Mouse (Mus musculus): ENCODE measurements around the gene Slc19a3. TPM values are rescaled to one million over a fixed set of nuclear protein-coding genes. Genes with fewer than 3 reads are reported as not detected.

The Slc19a3 gene
- not detected in 3 replicates for total RNA-seq (2017)

DNA sequence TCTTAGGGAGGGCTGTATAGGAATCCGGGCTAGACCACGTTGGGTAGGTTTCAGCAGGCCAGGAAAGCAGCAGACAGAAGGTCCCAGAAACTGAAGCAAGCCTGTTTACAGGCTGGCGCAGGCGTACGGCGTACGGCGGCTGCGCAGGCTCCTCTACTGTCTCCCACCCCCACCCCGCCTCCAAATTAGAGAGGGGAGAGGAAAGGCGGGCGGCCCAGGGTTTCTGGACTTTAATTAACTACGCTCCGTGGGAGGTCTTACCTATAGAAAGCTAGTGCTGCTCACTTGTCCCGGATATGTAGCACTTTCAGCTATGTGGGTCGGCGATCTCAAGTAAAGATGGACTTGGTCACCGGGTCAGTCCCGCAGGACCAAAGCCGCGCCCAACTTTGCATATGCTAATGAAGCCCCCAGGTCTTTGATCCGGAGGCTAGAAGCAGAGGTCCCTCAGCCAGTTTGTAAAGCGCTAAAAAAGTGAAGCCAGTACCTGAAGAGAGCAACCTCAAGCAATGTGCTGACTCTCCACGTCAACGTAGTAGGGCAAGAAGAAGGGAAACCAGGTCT is at the start of gene Slc19a3:
Slc19a3 (minus strand) TSS at position 340 of the 564 bp plus-strand sequence.
- no peak for ATAC-seq (replicated peaks; ENCODE audit: insufficient number of reproducible peaks, low FRiP score, low TSS enrichment, poor library complexity, severe bottlenecking)

GRCm38 (mm10) chr1:83084790-83085189 is 46.5 kb upstream of the Slc19a3 start:
- no peak for ATAC-seq (replicated peaks; ENCODE audit: insufficient number of reproducible peaks, low FRiP score, low TSS enrichment, poor library complexity, severe bottlenecking)

- no peak for ATAC-seq (replicated peaks; ENCODE audit: insufficient number of reproducible peaks, low FRiP score, low TSS enrichment, poor library complexity, severe bottlenecking)
Measured at GRCm38 (mm10) chr1:83077016-83077415, 38.8 kb upstream of the Slc19a3 start.

GRCm38 (mm10) chr1:83076190-83076917 is 38.1 kb upstream of the Slc19a3 start:
- ATAC-seq (replicated peaks; ENCODE audit: insufficient number of reproducible peaks, low FRiP score, low TSS enrichment, poor library complexity, severe bottlenecking): no peak

GRCm38 (mm10) chr1:83075526-83076189 is 37.4 kb upstream of the Slc19a3 start:
- ATAC-seq (replicated peaks; ENCODE audit: insufficient number of reproducible peaks, low FRiP score, low TSS enrichment, poor library complexity, severe bottlenecking): no peak

DNA sequence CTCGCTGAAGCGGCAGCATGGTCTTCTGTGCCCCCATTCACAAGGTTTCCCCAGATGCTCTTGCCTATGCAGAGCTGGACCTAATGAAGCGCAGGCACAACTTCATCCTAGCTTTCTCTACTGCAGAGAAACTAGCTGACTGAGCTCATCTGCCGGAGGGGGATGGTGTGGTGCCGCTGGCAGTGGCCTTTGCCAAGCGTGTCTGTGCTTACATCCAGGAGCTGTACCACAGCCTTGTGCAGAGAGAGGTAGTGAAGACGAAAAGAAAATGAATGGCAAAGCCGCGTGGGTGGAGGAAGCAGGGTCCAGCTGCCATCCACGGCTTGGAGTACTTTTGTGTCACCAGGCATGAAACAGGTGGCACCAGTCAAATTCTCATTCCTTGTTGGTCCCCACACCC is 29.0 kb upstream of the Slc19a3 start:
- no peak for ATAC-seq (replicated peaks; ENCODE audit: insufficient number of reproducible peaks, low FRiP score, low TSS enrichment, poor library complexity, severe bottlenecking)

DNA sequence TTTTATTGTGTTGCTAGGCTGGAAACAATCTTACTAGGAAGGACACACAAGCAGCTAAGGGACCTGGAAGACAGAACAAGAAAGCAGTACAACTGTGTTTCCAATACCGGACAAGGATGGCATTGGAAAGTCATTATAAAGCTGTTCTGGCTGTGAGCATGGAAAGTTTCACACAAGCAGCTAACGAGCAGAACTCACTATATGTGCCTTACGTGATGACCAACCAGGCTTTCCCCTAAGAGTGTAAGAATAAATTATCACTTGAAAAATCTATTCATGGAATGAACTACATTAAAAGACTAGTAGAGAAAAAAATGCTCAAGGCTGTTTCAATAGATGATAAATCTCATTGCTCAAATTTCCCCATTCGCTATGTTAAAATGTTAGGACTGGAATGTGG is 28.3 kb upstream of the Slc19a3 start:
- no peak for ATAC-seq (replicated peaks; ENCODE audit: insufficient number of reproducible peaks, low FRiP score, low TSS enrichment, poor library complexity, severe bottlenecking)

DNA sequence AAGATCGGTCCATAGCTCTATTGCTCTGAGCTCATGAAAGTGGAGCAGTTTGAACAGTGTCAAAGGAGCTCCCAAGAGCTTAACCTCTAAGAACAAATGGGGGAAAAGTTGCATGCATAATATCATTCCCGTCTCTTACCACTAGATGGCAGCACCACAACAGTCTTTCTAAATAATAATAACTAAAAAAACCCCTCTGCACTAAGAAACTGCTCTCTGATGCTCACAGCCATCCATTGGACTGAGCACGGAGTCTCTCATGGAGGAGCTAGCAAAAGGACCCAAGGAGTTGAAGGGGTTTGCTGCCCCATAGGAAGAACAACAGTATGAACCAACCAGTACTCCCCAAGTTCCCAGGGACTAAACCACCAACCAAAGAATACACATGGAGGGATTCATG is 26.6 kb upstream of the Slc19a3 start:
- ATAC-seq (replicated peaks; ENCODE audit: insufficient number of reproducible peaks, low FRiP score, low TSS enrichment, poor library complexity, severe bottlenecking): no peak

DNA sequence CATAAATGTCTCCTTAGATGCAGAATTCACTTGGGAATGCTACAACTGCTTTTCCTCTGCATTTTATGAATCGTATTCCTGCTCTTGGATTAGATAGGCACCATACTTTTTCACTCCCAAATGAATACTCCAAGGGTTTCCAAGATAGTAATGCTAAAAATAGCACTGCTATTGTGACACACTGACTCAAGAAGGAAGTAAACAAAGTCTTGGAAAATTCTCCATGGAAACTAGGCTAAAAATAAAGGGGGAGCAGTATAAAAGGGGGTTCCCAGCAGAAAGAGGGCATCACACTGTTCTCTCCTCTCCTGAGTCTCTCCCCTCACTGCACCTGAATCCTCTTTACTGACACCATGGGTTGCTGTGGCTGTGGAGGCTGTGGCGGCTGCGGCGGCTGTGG is 22.4 kb upstream of the Slc19a3 start, which contains the start of gene Krtap28-13:
Krtap28-13 (plus strand) TSS at position 288 of the 400 bp plus-strand sequence.
- no peak for ATAC-seq (replicated peaks; ENCODE audit: insufficient number of reproducible peaks, low FRiP score, low TSS enrichment, poor library complexity, severe bottlenecking)

- no peak for ATAC-seq (replicated peaks; ENCODE audit: insufficient number of reproducible peaks, low FRiP score, low TSS enrichment, poor library complexity, severe bottlenecking)
Measured at GRCm38 (mm10) chr1:83059278-83059677, 21.0 kb upstream of the Slc19a3 start, which contains the start of gene A030005K14Rik. Gene A030005K14Rik (minus strand): TSS chr1:83059378.

DNA sequence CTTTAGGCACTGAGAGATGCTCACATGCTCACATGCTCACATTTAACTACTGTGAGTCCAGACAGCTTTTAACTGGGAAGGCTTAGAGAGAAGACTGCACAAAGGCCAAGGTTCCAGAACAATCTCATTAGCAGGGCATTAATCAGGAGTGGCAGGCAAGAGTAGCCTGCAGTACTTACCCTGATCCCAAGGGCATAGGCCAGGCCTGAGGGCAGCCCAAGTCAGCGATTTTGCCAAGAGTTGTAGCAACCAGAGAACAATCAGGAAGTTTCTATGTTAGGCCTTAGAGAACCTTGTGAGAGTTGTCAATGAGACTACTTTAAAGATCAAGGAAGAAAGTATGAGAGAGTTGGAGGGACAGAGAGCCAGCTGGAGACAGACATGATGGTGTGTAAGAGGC is 20.2 kb upstream of the Slc19a3 start:
- ATAC-seq (replicated peaks; ENCODE audit: insufficient number of reproducible peaks, low FRiP score, low TSS enrichment, poor library complexity, severe bottlenecking): no peak

- ATAC-seq (replicated peaks; ENCODE audit: insufficient number of reproducible peaks, low FRiP score, low TSS enrichment, poor library complexity, severe bottlenecking): no peak
Measured at GRCm38 (mm10) chr1:83044882-83045427, 6.7 kb upstream of the Slc19a3 start, which contains the start of gene Gm47969. Gene Gm47969 (plus strand): TSS chr1:83044932.

- no peak for ATAC-seq (replicated peaks; ENCODE audit: insufficient number of reproducible peaks, low FRiP score, low TSS enrichment, poor library complexity, severe bottlenecking)
Measured at GRCm38 (mm10) chr1:83042380-83042779, 4.1 kb upstream of the Slc19a3 start, which contains the start of gene Krtap28-10. Gene Krtap28-10 (minus strand): TSS chr1:83042480.

- no peak for ATAC-seq (replicated peaks; ENCODE audit: insufficient number of reproducible peaks, low FRiP score, low TSS enrichment, poor library complexity, severe bottlenecking)
Measured at GRCm38 (mm10) chr1:83039080-83039479, 832 bp upstream of the Slc19a3 start.

DNA sequence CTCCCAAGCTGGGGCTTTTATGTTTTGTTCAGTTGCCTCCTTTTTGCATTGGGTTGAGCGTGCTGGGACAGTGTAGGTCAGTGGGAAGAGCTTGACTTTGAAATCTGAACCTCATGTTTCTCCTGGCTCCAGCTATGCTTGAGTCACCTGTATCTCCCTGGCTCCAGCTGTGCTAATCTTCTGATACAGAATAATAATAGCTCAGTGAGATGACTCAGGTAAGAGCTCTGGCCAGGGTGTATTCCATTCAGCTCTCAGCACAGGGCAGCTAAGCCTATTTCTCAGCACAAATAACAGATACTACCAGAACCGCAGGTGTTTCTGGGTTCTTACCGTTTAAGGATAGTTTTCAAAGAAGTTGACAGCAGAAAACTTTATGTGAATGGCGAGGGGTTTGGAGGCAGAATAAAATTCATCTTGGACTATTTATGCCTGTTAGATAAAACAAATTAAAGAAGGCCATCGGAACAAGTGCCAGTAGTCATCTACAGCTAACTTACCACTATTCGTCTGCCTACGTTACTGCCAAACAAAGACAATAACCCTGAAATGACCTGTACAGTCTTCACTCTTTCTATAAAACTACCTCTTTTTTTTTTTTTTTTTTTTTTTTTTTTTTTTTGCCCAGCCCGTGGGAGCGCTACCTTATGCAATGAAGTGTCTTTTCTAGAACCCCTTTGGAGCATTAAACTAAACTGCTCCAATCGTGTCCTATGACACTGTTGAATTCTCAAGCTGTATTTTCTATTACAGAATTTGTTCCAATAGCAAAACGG is 1.2 kb downstream of the Slc19a3 start:
- no peak for ATAC-seq (replicated peaks; ENCODE audit: insufficient number of reproducible peaks, low FRiP score, low TSS enrichment, poor library complexity, severe bottlenecking)

DNA sequence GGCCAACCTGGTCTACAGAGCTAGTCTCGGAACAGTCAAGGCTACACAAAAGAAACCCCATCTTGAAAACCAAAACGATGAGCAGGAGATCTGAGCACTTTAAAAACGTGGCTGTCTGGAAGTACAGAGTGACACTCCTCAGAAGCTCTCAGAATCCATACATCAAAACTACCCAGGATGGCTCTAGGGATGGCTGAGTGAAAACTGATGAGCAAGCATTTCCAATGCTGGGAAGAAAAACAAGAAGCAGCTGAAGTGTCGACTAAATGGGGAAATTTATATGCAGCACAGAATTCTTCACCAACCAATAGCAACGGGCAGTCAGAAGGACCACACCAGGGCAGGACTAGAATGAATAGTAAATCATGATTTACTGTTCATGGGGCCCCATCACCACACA is 3.7 kb downstream of the Slc19a3 start:
- ATAC-seq (replicated peaks; ENCODE audit: insufficient number of reproducible peaks, low FRiP score, low TSS enrichment, poor library complexity, severe bottlenecking): no peak

GRCm38 (mm10) chr1:83032508-83032907 is 5.7 kb downstream of the Slc19a3 start:
- ATAC-seq (replicated peaks; ENCODE audit: insufficient number of reproducible peaks, low FRiP score, low TSS enrichment, poor library complexity, severe bottlenecking): no peak

DNA sequence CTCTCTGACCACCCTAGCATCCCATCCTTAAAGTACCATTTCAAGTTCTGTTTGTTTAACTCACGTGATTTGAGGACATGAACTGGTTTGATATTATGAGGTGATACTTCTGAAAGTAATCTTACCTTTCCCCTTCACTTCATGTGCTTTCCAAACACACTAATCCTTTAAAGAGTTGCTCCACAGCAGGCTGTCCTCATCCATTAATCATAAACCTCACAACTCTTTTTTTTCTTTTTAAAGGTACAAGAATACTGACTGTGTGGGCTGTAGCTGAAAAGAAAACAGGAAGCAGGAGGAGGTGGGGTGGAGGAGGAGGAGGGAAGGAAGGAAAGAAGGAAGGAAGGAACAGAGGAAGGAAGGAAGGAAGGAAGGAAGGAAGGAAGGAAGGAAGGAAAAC is 6.3 kb downstream of the Slc19a3 start:
- ATAC-seq (replicated peaks; ENCODE audit: insufficient number of reproducible peaks, low FRiP score, low TSS enrichment, poor library complexity, severe bottlenecking): no peak

DNA sequence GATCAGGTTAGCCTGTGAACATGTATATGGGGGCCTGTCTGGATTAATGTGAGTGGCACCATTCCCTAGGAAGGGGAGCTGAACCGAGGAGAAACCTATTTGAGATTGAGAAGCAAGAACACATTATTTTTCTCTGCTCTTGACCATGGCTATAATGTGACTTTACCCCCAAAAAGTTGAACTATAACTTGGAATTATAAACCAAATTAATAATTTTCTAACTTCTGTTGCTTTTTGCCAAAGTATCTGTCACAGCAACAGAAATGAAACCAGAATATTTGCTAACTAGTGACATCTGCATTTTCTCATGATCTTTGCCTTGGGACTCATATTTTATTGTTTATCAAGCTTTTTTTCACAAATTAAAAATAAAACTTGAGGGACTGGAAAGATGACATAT is 21.7 kb downstream of the Slc19a3 start:
- no peak for ATAC-seq (replicated peaks; ENCODE audit: insufficient number of reproducible peaks, low FRiP score, low TSS enrichment, poor library complexity, severe bottlenecking)
